Mouse (Mus musculus) heart, adult 2 months (tissue): Measurements from ENCODE around the gene Tmem242.

ENCODE experiments used
- CTCF ChIP-seq: fragments of 200-600 bp; IDR thresholded peaks from 2 replicates; pipeline ENCODE4 v1.8.1; 2022; ENCODE audit warnings: antibody characterized with exemption, mild to moderate bottlenecking, moderate library complexity
- POLR2A ChIP-seq: fragments of 200-500 bp; IDR thresholded peaks from 2 replicates; pipeline ENCODE4 v1.6.1; 2011; ENCODE audit warnings: mild to moderate bottlenecking, low read depth, low read length, control low read depth; ENCODE audit not compliant: insufficient read depth

- TF ChIP-seq CTCF (no peak), POLR2A (no peak)
Measured at GRCm38 (mm10) chr17:5467177-5467576, 27.1 kb upstream of the Tmem242 start.
